Mouse (Mus musculus): ENCODE data around the gene Adcy5. TPM values are rescaled to one million over a fixed set of nuclear protein-coding genes. Genes with fewer than 3 reads are reported as not detected.

Adcy5 gene
- total RNA-seq (2023): not detected

GRCm38 (mm10) chr16:35154641-35155390, at the start of gene Adcy5:
Adcy5 (plus strand) TSS chr16:35154877.

Other genes starting within 250 kb of the Adcy5 start
- gene Hacd2, start 132.4 kb upstream of the Adcy5 start, total RNA-seq (2023): 10.0 TPM
- gene Sec22a, start 209.0 kb downstream of the Adcy5 start, total RNA-seq (2023): 12.8 TPM